Mouse (Mus musculus): ENCODE results near the gene Hfm1. TPM values are rescaled to one million over a fixed set of nuclear protein-coding genes. Genes with fewer than 3 reads are reported as not detected.

Gene Hfm1
- not detected for polyA plus RNA-seq (2017; shearing (Covaris generic))

GRCm38 (mm10) chr5:106925488-106926368 lies at the start of gene Hfm1:
Hfm1 (minus strand) TSS chr5:106926321.

GRCm38 (mm10) chr5:106963584-106964512 lies 37.7 kb upstream of the Hfm1 start, which contains the start of gene Cdc7:
Cdc7 (plus strand) TSS chr5:106964322.

Other genes with a start within 250 kb of the Hfm1 start
- gene Zfp644, start 229.0 kb downstream of the Hfm1 start, polyA plus RNA-seq (2017; shearing (Covaris generic)) = 131 TPM
- 22.3 TPM for gene Cdc7, start 38.0 kb upstream of the Hfm1 start, polyA plus RNA-seq (2017; shearing (Covaris generic))

Measured in naive thymus-derived CD4-positive, alpha-beta T cell, adult 5 months (primary cell).